Mouse (Mus musculus): ENCODE results near the gene Tmem150c. TPM values are rescaled to one million over a fixed set of nuclear protein-coding genes. Genes with fewer than 3 reads are reported as not detected.

Gene Tmem150c
- total RNA-seq, 2 experiments from 2014 or later, result not detected

GRCm38 (mm10) chr5:100172104-100172503 is 12.5 kb upstream of the Tmem150c start:
- no peak for ATAC-seq (ENCODE audit: poor library complexity, severe bottlenecking)

- peak; percentile 85 for ATAC-seq (ENCODE audit: poor library complexity, severe bottlenecking)
Observed at GRCm38 (mm10) chr5:100166591-100167491, 7.2 kb upstream of the Tmem150c start.

- no peak for ATAC-seq (ENCODE audit: poor library complexity, severe bottlenecking)
Observed at GRCm38 (mm10) chr5:100163368-100163767, 3.8 kb upstream of the Tmem150c start.

GRCm38 (mm10) chr5:100162857-100163256 is 3.2 kb upstream of the Tmem150c start:
- ATAC-seq (ENCODE audit: poor library complexity, severe bottlenecking), result no peak

DNA sequence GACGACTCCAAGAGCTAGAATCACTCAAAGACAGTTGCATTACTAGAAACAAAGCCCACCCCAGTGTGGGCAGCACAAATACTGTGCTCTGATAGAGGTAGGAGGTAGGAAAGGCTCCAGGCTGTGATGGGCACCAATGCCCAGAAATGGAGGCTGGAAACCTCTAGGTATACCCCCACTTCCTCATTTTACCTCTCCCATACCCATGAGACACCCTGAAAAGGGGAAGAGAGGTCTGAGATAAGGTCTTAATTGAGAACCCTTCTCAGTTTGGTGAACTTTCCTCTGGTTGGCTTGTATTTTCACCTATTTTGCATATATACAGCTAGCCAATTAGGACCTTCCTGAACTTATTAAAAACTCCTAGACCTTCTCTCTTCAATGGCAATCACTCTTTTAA is 2.4 kb upstream of the Tmem150c start:
- peak; percentile 74 for ATAC-seq (ENCODE audit: poor library complexity, severe bottlenecking)

DNA sequence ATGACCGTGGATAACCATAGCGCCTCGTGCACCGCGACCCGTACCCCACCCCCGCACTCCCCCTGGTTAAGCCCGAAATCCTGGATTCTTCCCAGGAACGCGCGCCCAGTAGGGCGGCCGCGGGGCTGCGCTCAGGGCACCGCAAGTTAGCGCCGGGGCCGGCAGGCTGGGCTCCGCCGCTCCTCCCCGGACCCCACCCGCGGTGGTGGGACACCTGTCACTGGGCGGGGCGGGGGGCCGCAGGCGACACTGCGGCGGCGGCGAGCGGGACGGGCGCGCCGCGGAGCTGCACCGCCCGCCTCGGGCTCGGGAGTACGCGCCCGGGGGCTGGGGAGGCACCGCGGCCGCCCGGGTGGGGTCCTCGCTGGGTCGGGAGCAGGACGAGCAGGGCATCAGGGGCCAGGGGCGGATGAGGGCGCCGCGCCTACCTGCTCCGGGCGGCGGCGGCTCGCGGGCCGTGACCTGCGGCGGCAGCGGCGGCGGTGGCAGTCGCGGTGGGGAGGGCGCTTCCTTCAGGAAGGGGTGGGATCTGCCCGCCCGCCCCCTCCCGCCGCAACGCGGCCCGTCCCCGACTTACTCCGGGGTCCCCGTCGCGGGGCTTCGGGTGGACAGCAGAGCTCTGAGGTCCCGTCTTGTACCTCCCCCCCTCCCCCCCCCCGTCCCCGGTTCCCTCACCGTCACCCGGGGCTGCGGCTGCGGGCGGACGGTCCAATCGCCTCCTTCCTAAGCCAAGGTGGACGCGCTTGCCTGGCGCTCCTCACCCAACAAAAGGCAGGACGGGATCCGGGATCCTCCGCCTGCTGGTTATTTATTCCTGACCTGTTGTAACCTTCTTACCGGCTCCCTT is 594 bp downstream of the Tmem150c start:
- 0 out of 2 replicates have a peak, but pooled peaks have one; percentile 34 for ATAC-seq (ENCODE audit: poor library complexity, severe bottlenecking)

GRCm38 (mm10) chr5:100158301-100158700 is 1.3 kb downstream of the Tmem150c start:
- no peak for ATAC-seq (ENCODE audit: poor library complexity, severe bottlenecking)

DNA sequence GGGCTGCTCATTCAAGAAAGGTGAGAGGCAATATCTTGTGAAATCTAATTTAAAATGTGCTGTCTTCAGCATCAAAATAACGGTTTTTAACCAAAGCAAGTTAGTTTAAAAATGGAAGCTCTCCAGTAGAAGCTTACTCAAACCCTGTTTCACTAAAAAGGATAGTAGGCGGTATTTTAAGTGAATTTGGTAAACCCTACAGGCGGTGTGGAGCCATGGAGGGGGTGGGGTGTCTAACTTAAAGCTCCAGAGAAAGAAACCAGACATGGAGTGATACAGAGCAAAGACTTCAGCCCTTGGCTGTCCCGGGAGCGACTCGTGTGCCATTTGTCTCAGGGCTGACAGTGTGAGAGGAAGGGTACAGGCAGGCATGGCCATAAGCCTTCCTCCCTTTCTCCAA is 4.0 kb downstream of the Tmem150c start:
- no peak for ATAC-seq (ENCODE audit: poor library complexity, severe bottlenecking)

DNA sequence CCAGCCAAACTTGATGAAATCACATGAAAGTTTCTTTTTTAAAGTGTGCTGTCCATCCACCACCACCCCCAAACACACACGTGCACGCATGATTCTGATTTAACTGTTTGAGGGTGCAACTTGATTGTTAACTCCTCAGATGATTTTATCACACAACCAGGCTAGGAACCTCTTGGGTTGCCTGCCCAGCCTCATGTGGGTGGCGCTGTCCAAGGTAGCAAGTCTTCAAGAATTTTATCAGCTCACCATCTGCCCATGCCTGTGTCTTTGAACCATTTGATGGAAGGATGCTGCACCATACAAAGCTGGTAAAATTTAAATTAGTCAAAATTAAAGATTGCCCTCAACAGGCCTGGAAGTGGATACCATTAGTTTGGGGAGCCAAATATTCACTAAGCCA is 9.6 kb downstream of the Tmem150c start:
- ATAC-seq (ENCODE audit: poor library complexity, severe bottlenecking), result no peak

GRCm38 (mm10) chr5:100144836-100145235 is 14.8 kb downstream of the Tmem150c start:
- no peak for ATAC-seq (ENCODE audit: poor library complexity, severe bottlenecking)

GRCm38 (mm10) chr5:100127283-100127682 is 32.3 kb downstream of the Tmem150c start:
- ATAC-seq (ENCODE audit: poor library complexity, severe bottlenecking), result no peak

DNA sequence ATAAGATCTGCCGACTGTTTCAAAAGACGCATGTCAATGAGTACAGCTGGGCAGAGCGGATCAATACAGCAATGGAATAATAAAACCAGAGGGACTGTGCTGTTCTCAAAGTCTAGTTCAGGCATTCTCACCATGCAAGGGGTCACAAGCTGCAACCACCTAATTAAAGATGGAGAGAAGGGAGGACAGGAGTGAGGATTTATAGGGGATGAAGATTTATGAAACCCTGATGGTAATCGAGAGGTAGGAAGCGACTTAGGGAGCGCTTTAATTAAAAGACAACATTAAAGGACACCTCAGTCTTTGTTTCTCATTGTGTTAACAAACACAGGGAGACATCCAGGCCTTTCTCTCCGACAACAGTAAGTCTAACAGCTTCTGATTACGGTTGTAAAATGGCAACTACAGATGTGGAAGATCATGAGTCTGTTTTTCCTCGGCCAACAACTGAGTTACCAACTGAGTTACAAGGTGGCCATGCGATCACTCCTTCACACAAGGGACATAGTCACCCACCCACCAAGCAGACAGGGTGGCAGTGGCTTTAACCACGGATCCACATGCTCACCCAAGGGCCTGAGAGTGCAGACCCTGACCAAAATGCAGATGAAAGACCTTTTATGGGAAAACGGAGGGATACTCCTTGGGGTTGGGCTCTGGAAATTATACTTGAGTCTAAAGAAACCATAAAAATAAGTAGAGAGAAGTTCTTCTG is 34.0 kb downstream of the Tmem150c start:
- ATAC-seq (ENCODE audit: poor library complexity, severe bottlenecking), result no peak

DNA sequence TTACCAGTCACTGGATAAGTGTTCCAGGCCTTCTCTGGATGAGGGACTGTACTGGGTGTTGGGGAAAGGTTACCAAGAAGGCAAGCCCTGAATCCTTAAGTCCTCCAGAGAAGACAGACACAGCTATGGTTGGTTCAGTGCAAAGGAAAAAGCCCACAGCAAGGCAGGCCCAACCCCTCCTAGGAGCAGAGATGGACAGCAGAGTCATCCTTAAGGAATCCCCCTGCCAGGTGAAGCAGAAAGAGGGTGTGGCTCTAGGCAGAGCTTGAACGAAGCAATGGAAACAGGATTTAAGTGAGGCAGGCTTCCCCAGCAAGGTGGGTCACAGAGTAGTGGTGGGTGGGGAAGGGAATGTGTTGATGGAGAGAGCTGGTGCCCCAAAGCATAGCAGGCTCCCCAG is 35.1 kb downstream of the Tmem150c start:
- ATAC-seq (ENCODE audit: poor library complexity, severe bottlenecking), result no peak

DNA sequence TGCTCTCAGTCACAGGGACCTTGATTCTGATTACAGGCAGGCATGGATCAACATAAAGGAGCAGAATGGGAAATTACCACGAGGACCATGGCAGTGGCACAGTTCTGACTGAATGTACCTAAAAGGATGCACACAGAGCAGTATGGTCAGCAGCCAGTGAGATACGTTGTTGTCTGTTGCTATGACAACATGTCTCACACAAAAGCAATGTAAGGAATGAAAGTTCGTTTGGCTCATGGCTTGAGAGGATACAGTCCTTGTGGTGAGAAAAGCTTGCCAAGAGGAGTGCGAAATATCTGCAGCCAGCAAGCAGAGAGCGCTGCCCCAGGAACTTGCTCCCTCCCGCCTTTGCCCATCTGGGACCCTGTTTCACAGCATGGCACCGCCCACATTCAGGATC is 36.3 kb downstream of the Tmem150c start:
- ATAC-seq (ENCODE audit: poor library complexity, severe bottlenecking), result no peak

- ATAC-seq (ENCODE audit: poor library complexity, severe bottlenecking), result no peak
Observed at GRCm38 (mm10) chr5:100121170-100121569, 38.4 kb downstream of the Tmem150c start.

- no peak for ATAC-seq (ENCODE audit: poor library complexity, severe bottlenecking)
Observed at GRCm38 (mm10) chr5:100120711-100121141, 38.9 kb downstream of the Tmem150c start.

DNA sequence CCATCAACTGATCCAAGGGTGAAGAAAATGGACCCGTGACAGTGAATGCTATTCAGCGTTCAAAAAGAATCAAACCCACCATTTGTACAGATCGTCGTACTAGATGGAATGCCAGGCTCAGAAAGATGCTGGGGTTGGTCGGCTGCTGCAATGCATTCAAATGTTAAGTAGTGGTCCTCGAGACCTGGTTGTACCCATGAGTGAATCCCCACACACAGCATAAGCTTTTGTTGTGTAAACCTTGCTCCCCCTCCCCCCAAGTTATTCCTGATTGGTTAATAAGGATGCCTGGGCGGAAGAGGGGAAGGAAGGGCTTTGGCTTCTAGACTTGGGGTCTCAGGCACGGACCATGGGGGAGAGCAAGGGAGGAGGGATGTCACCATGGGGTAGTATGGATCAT is 40.3 kb downstream of the Tmem150c start:
- no peak for ATAC-seq (ENCODE audit: poor library complexity, severe bottlenecking)

DNA sequence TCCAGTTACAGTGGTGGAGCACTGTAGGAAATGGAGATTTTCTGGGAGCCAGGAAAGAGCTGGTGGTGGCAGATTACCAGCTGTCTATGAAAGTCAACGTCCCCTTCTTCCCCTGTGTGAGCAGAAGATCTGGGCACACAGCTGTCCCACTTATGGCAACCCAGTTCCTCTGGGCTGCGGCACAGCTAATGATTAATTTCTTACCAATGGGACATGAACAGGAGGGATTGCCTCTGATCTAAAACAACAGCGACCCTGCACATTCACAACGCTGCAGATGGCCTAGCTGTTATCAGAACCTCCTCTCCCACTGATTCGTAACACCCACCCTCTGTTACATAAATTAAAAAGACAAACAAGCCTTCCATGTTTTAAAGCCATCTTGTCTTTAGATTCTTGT is 46.2 kb downstream of the Tmem150c start:
- no peak for ATAC-seq (ENCODE audit: poor library complexity, severe bottlenecking)

DNA sequence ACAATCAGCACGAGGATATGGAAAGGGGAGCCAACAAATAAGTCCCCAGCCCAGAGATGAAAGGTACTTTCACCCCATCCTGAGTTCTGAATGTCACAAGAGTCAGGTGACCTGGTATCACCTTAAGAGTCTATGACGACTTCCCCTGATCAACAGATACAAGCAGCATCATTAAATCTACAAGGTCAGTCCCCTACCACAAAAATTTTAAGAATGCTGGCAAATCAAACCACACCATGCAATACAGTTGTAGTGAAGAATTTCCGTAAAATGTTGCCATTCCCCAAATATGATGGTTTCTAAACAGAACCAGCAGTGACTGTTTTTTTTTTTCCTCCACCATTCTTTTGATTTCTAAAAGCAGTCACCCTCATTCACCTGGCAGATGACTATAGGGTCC is 49.0 kb downstream of the Tmem150c start:
- ATAC-seq (ENCODE audit: poor library complexity, severe bottlenecking), result no peak

DNA sequence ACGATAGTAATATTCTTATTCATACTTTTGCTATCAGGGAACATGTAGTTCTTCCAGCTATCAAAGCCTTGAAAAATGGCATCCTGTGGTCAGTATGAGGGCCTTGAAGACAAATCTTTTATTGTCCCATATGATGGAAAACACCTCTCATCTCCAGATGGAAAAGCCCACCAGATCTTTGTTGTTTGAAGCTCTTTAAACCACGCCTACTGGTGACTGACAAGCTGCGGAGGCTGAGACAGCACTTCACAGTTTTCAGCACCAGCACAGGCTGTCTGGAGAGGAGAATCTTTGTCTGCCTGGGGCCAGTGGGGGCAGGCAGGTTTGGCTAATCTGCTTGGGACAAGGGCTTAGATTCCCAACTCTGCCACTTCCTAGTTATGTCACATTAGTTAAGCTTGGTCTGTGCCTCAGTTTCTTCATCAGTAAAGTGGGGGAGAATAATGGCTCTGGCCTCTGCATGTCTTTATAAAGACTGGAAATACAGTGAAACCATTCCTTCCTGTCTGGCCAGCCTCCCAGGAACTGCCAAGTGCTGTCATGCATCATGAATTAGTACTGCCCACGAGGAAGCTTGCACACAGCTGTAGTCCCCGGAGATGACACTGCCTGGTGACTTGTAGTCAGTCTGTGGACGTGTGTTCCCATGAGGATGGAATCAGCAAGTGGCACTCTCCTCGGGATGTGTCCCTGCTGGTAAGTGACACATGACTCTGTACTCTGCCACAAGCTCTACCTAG is 49.9 kb downstream of the Tmem150c start:
- no peak for ATAC-seq (ENCODE audit: poor library complexity, severe bottlenecking)
